Mouse (Mus musculus) limb, embryonic 11.5 days (tissue): ENCODE data around the gene Lrfn1. TPM values are rescaled to one million over a fixed set of nuclear protein-coding genes. Genes with fewer than 3 reads are reported as not detected.

Experiments
- ATAC-seq: fragments of 200-750 bp; cut with Nextera tagmentation; 2 replicates; pipeline ENCODE4 v1.8.0; 2017; ENCODE audit warnings: low read depth; ENCODE audit not compliant: insufficient number of reproducible peaks, low FRiP score, low TSS enrichment
- DNase-seq: peaks from one replicate; pipeline ENCODE4 v3.0.0-alpha.2; 2015; ENCODE audit warnings: low spot score
- H3K27ac ChIP-seq: fragments of 300-500 bp; sonication (generic); replicated peaks from 2 replicates; pipeline ENCODE4 v1.5.1; 2014; ENCODE audit warnings: low read depth, mild to moderate bottlenecking, low read length
- H3K27me3 ChIP-seq: fragments of 300-500 bp; sonication (generic); 2 replicates; pipeline ENCODE4 v1.6.1; 2014; ENCODE audit warnings: mild to moderate bottlenecking, low read length, mixed read lengths; ENCODE audit not compliant: control insufficient read depth, insufficient read depth
- H3K36me3 ChIP-seq: fragments of 300-500 bp; sonication (generic); 2 replicates; pipeline ENCODE4 v1.6.1; 2014; ENCODE audit warnings: mild to moderate bottlenecking, low read length, moderate library complexity, mixed read lengths; ENCODE audit not compliant: control insufficient read depth, insufficient read depth
- H3K4me1 ChIP-seq: fragments of 300-500 bp; sonication (generic); 2 replicates; pipeline ENCODE4 v1.6.1; 2014; ENCODE audit warnings: low read length, mixed read lengths; ENCODE audit not compliant: control insufficient read depth, insufficient read depth
- H3K4me2 ChIP-seq: fragments of 300-500 bp; sonication (generic); 2 replicates; pipeline ENCODE4 v1.6.1; 2014; ENCODE audit warnings: low read depth, mild to moderate bottlenecking, moderate library complexity; ENCODE audit not compliant: severe bottlenecking
- H3K4me3 ChIP-seq: fragments of 300-500 bp; sonication (generic); 2 replicates; pipeline ENCODE4 v1.5.1; 2014; ENCODE audit warnings: low read depth, low read length
- H3K9ac ChIP-seq: fragments of 300-500 bp; sonication (generic); 2 replicates; pipeline ENCODE4 v1.6.1; 2014; ENCODE audit warnings: mild to moderate bottlenecking, low read length
- H3K9me3 ChIP-seq: fragments of 300-500 bp; sonication (generic); 2 replicates; pipeline ENCODE4 v1.6.1; 2016; ENCODE audit warnings: low read length; ENCODE audit not compliant: control insufficient read depth
- WGBS: fragments of 180-500 bp; shearing (Covaris S2); extraction: QIAGEN DNeasy Blood & Tissue Kit; methylation state at CpG from one replicate; pipeline ENCODE4 v1.1.7; 2014; 5-methylcytosine and 5-hydroxymethylcytosine counted together
- polyA plus RNA-seq: library from polyadenylated mRNA; unstranded; fragments of >200 nt; fragmentation: Nextera tagmentation; extraction: Ambion mirVana; gene quantifications from 2 replicates; pipeline ENCODE4 v1.2.1, GENCODE M21; 2014

Gene Lrfn1
- polyA plus RNA-seq, result 5.8 and 6.3 TPM in 2 replicates

GRCm38 (mm10) chr7:28451531-28452360 lies at the start of gene Lrfn1:
Gene Lrfn1, plus strand, starts transcription at chr7:28451980.
- Histone ChIP-seq H3K27me3 (no peaks in the 10 kb centered on the region), H3K4me2 (peak within 1 kb of the TSS; percentile 94), H3K36me3 (0 out of 2 replicates have a peak, but pooled peaks cover 2% of the 10 kb centered on the region), H3K9me3 (no peaks in the 10 kb centered on the region), H3K4me3 (peak within 1 kb of the TSS; percentile 88), H3K9ac (peak within 1 kb of the TSS; percentile 87), H3K4me1 (peaks cover 9% of the 10 kb centered on the region), H3K27ac (peak within 1 kb of the TSS; percentile 65; the same call in 1 of the 2 replicates)
- peak; percentile 71 for ATAC-seq
- DNase-seq, result peak; percentile 67
- under 1% methylated on average over 54 of the region's 97 CpGs for WGBS

- WGBS, result 91% methylated on average over 3 of the region's 3 CpGs
- no peaks in the 10 kb centered on the region for H3K4me1 ChIP-seq
- DNase-seq (no peak), ATAC-seq (no peak)
- H3K9ac ChIP-seq, result no peak overlapping the region
- peaks cover 28% of the 10 kb centered on the region for H3K36me3 ChIP-seq
- H3K27me3 ChIP-seq, result no peaks in the 10 kb centered on the region
- H3K4me3 ChIP-seq, result no peak overlapping the region
- H3K27ac ChIP-seq, result no peak overlapping the region
- H3K9me3 ChIP-seq, result no peaks in the 10 kb centered on the region
- no peak overlapping the region for H3K4me2 ChIP-seq
Measured at GRCm38 (mm10) chr7:28410841-28411475, 40.8 kb upstream of the Lrfn1 start.

- 89% methylated on average over 4 of the region's 4 CpGs for WGBS
- H3K9me3 ChIP-seq, result no peaks in the 10 kb centered on the region
- H3K9ac ChIP-seq, result no peak overlapping the region
- peaks cover 24% of the 10 kb centered on the region for H3K36me3 ChIP-seq
- ATAC-seq (no peak), DNase-seq (no peak)
- H3K4me2 ChIP-seq, result no peak overlapping the region
- no peak overlapping the region for H3K27ac ChIP-seq
- H3K4me1 ChIP-seq, result no peaks in the 10 kb centered on the region
- H3K4me3 ChIP-seq, result no peak overlapping the region
- no peaks in the 10 kb centered on the region for H3K27me3 ChIP-seq
Measured at GRCm38 (mm10) chr7:28412826-28413225, 39.0 kb upstream of the Lrfn1 start.

GRCm38 (mm10) chr7:28417368-28417767 lies 34.4 kb upstream of the Lrfn1 start:
- H3K9ac ChIP-seq, result no peak overlapping the region
- no peak for ATAC-seq
- no peaks in the 10 kb centered on the region for H3K27me3 ChIP-seq
- H3K4me2 ChIP-seq, result no peak overlapping the region
- no peaks in the 10 kb centered on the region for H3K9me3 ChIP-seq
- no peaks in the 10 kb centered on the region for H3K4me1 ChIP-seq
- H3K27ac ChIP-seq, result no peak overlapping the region
- H3K4me3 ChIP-seq, result no peak overlapping the region
- peaks cover 40% of the 10 kb centered on the region for H3K36me3 ChIP-seq
- no peak for DNase-seq

GRCm38 (mm10) chr7:28418096-28418670 lies 33.6 kb upstream of the Lrfn1 start:
- H3K27me3 ChIP-seq, result no peaks in the 10 kb centered on the region
- DNase-seq (no peak), ATAC-seq (no peak)
- H3K27ac ChIP-seq, result no peak overlapping the region
- H3K4me3 ChIP-seq, result no peak overlapping the region
- peaks cover 37% of the 10 kb centered on the region for H3K36me3 ChIP-seq
- no peaks in the 10 kb centered on the region for H3K4me1 ChIP-seq
- no peak overlapping the region for H3K4me2 ChIP-seq
- 89% methylated on average over 8 of the region's 8 CpGs for WGBS
- no peaks in the 10 kb centered on the region for H3K9me3 ChIP-seq
- H3K9ac ChIP-seq, result no peak overlapping the region

- H3K27me3 ChIP-seq, result no peaks in the 10 kb centered on the region
- peaks cover 37% of the 10 kb centered on the region for H3K36me3 ChIP-seq
- no peaks in the 10 kb centered on the region for H3K9me3 ChIP-seq
- H3K27ac ChIP-seq, result no peak overlapping the region
- H3K9ac ChIP-seq, result no peak overlapping the region
- no peak for DNase-seq
- H3K4me1 ChIP-seq, result no peaks in the 10 kb centered on the region
- H3K4me2 ChIP-seq, result no peak overlapping the region
- no peak overlapping the region for H3K4me3 ChIP-seq
- no peak for ATAC-seq
- WGBS, result 96% methylated on average over 2 of the region's 2 CpGs
Measured at GRCm38 (mm10) chr7:28419416-28419815, 32.4 kb upstream of the Lrfn1 start.

GRCm38 (mm10) chr7:28423018-28423417 lies 28.8 kb upstream of the Lrfn1 start:
- H3K4me3 ChIP-seq, result no peak overlapping the region
- H3K27ac ChIP-seq, result no peak overlapping the region
- ATAC-seq, result no peak
- H3K4me1 ChIP-seq, result no peaks in the 10 kb centered on the region
- no peaks in the 10 kb centered on the region for H3K27me3 ChIP-seq
- WGBS, result 93% methylated on average over 1 of the region's 1 CpGs
- no peak overlapping the region for H3K9ac ChIP-seq
- no peak overlapping the region for H3K4me2 ChIP-seq
- DNase-seq, result no peak
- H3K36me3 ChIP-seq, result peaks cover 24% of the 10 kb centered on the region
- no peaks in the 10 kb centered on the region for H3K9me3 ChIP-seq

GRCm38 (mm10) chr7:28427738-28428137 lies 24.0 kb upstream of the Lrfn1 start:
- H3K36me3 ChIP-seq, result peaks cover 6% of the 10 kb centered on the region; the same call in 1 of the 2 replicates

More at GRCm38 (mm10) chr7:28427738-28428137, 24.0 kb upstream of the Lrfn1 start:
- Histone ChIP-seq H3K27me3 (no peaks in the 10 kb centered on the region), H3K9me3 (no peaks in the 10 kb centered on the region), H3K4me2 (no peak overlapping the region), H3K9ac (no peak overlapping the region), H3K4me3 (no peak overlapping the region), H3K4me1 (no peaks in the 10 kb centered on the region), H3K27ac (no peak overlapping the region)
- no peak for ATAC-seq
- no peak for DNase-seq
